Mouse (Mus musculus) forebrain, embryonic 14.5 days (tissue): ENCODE results near the gene Insl6. TPM values are rescaled to one million over a fixed set of nuclear protein-coding genes. Genes with fewer than 3 reads are reported as not detected.

ENCODE experiments used
- ATAC-seq: fragments of 200-750 bp; cut with Nextera tagmentation; 2 replicates; pipeline ENCODE4 v1.8.0; 2017; ENCODE audit warnings: mild to moderate bottlenecking, moderate library complexity
- DNase-seq: peaks from one replicate; pipeline ENCODE4 v3.0.0-alpha.2; 2015; ENCODE audit warnings: low spot score
- H3K27ac ChIP-seq: fragments of 300-500 bp; sonication (generic); 2 replicates; pipeline ENCODE4 v1.5.1; 2014; ENCODE audit warnings: low read depth, mild to moderate bottlenecking, control low read depth, low read length, moderate library complexity
- H3K27me3 ChIP-seq: fragments of 300-500 bp; sonication (generic); replicated peaks from 2 replicates; pipeline ENCODE4 v1.6.1; 2014; ENCODE audit warnings: low read length, control low read depth, mixed read lengths; ENCODE audit not compliant: control insufficient read depth, insufficient read depth
- H3K36me3 ChIP-seq: fragments of 300-500 bp; sonication (generic); 2 replicates; pipeline ENCODE4 v1.6.1; 2014; ENCODE audit warnings: low read length, control low read depth; ENCODE audit not compliant: control insufficient read depth, insufficient read depth
- H3K4me1 ChIP-seq: fragments of 300-500 bp; sonication (generic); 2 replicates; pipeline ENCODE4 v1.6.1; 2014; ENCODE audit warnings: antibody characterized with exemption, low read length, control low read depth; ENCODE audit not compliant: control insufficient read depth, insufficient read depth
- H3K4me2 ChIP-seq: fragments of 300-500 bp; sonication (generic); 2 replicates; pipeline ENCODE4 v1.6.1; 2014; ENCODE audit warnings: mild to moderate bottlenecking, control low read depth, low read length
- H3K4me3 ChIP-seq: fragments of 300-500 bp; sonication (generic); 2 replicates; pipeline ENCODE4 v1.5.1; 2014; ENCODE audit warnings: low read depth, low read length, control low read depth
- H3K9ac ChIP-seq: fragments of 300-500 bp; sonication (generic); 2 replicates; pipeline ENCODE4 v1.6.1; 2014; ENCODE audit warnings: mild to moderate bottlenecking, low read length, control low read depth, moderate library complexity
- H3K9me3 ChIP-seq: fragments of 300-500 bp; sonication (generic); replicated peaks from 2 replicates; pipeline ENCODE4 v1.6.1; 2016; ENCODE audit warnings: low read length, control low read depth, mixed read lengths; ENCODE audit not compliant: control insufficient read depth
- WGBS: fragments of 180-500 bp; shearing (Covaris S2); extraction: QIAGEN DNeasy Blood & Tissue Kit; methylation state at CpG from one replicate; pipeline ENCODE4 v1.1.7; 2014; 5-methylcytosine and 5-hydroxymethylcytosine counted together
- polyA plus RNA-seq: library from polyadenylated mRNA; unstranded; fragments of >200 nt; fragmentation: Nextera tagmentation; extraction: Ambion mirVana; gene quantifications from 2 replicates; pipeline ENCODE4 v1.2.1, GENCODE M21; 2014

The Insl6 gene
- polyA plus RNA-seq, 1 experiment from 2014 or later: 3.2 TPM

GRCm38 (mm10) chr19:29341029-29341428, 15.9 kb upstream of the Insl6 start:
- DNase-seq: no peak
- no peaks in the 10 kb centered on the region for H3K27me3 ChIP-seq
- no peak overlapping the region for H3K9ac ChIP-seq

GRCm38 (mm10) chr19:29336624-29337023, 11.5 kb upstream of the Insl6 start:
- WGBS: 88% methylated on average over 2 of the region's 2 CpGs
- Histone ChIP-seq H3K27ac (no peak overlapping the region), H3K4me2 (no peak overlapping the region), H3K36me3 (no peaks in the 10 kb centered on the region), H3K9ac (no peak overlapping the region), H3K9me3 (no peaks in the 10 kb centered on the region), H3K4me3 (no peak overlapping the region), H3K27me3 (no peaks in the 10 kb centered on the region), H3K4me1 (peaks cover 3% of the 10 kb centered on the region; the same call in 1 of the 2 replicates)
- DNase-seq (no peak), ATAC-seq (no peak)

More at GRCm38 (mm10) chr19:29341029-29341428, 15.9 kb upstream of the Insl6 start:
- no peaks in the 10 kb centered on the region for H3K36me3 ChIP-seq
- H3K9me3 ChIP-seq: no peaks in the 10 kb centered on the region
- no peak for ATAC-seq
- no peak overlapping the region for H3K27ac ChIP-seq
- H3K4me1 ChIP-seq: no peaks in the 10 kb centered on the region
- no peak overlapping the region for H3K4me2 ChIP-seq
- WGBS: 87% methylated on average over 4 of the region's 4 CpGs
- H3K4me3 ChIP-seq: no peak overlapping the region

GRCm38 (mm10) chr19:29334068-29334745, 9.1 kb upstream of the Insl6 start, which contains the start of gene Rln1:
TSS of gene Rln1 (minus strand) at chr19:29334670.
- WGBS: 2% methylated on average over 23 of the region's 23 CpGs
- H3K4me3 ChIP-seq: peak within 1 kb of the TSS; percentile 42
- no peaks in the 10 kb centered on the region for H3K36me3 ChIP-seq
- no peak within 1 kb of the TSS for H3K27ac ChIP-seq
- ATAC-seq (peak; percentile 77), DNase-seq (peak; percentile 66)
- H3K9ac ChIP-seq: peak within 1 kb of the TSS; percentile 66
- peak within 1 kb of the TSS; percentile 70 for H3K4me2 ChIP-seq
- H3K4me1 ChIP-seq: peaks cover 3% of the 10 kb centered on the region; the same call in 1 of the 2 replicates
- H3K9me3 ChIP-seq: no peaks in the 10 kb centered on the region
- H3K27me3 ChIP-seq: no peaks in the 10 kb centered on the region

- no peaks in the 10 kb centered on the region for H3K9me3 ChIP-seq
- no peak overlapping the region for H3K27ac ChIP-seq
- no peaks in the 10 kb centered on the region for H3K27me3 ChIP-seq
- no peak overlapping the region for H3K4me2 ChIP-seq
- no peak overlapping the region for H3K9ac ChIP-seq
- no peak overlapping the region for H3K4me3 ChIP-seq
- no peaks in the 10 kb centered on the region for H3K4me1 ChIP-seq
- no peaks in the 10 kb centered on the region for H3K36me3 ChIP-seq
- ATAC-seq (no peak), DNase-seq (no peak)
- 74% methylated on average over 13 of the region's 13 CpGs for WGBS
Observed at GRCm38 (mm10) chr19:29326822-29327552, 1.8 kb upstream of the Insl6 start.

GRCm38 (mm10) chr19:29326396-29326795, 1.2 kb upstream of the Insl6 start:
- no peak overlapping the region for H3K4me3 ChIP-seq
- no peaks in the 10 kb centered on the region for H3K9me3 ChIP-seq
- H3K36me3 ChIP-seq: no peaks in the 10 kb centered on the region
- no peak overlapping the region for H3K9ac ChIP-seq
- no peaks in the 10 kb centered on the region for H3K4me1 ChIP-seq
- H3K27me3 ChIP-seq: no peaks in the 10 kb centered on the region
- DNase-seq (peak; percentile 33), ATAC-seq (no peak)
- no peak overlapping the region for H3K4me2 ChIP-seq
- H3K27ac ChIP-seq: no peak overlapping the region
- 76% methylated on average over 4 of the region's 4 CpGs for WGBS

- ATAC-seq (no peak), DNase-seq (no peak)
- Histone ChIP-seq H3K9ac (no peak overlapping the region), H3K36me3 (no peaks in the 10 kb centered on the region), H3K9me3 (no peaks in the 10 kb centered on the region), H3K27ac (no peak overlapping the region), H3K27me3 (no peaks in the 10 kb centered on the region), H3K4me2 (peak overlapping the region; percentile 52; the same call in 1 of the 2 replicates), H3K4me1 (no peaks in the 10 kb centered on the region), H3K4me3 (no peak overlapping the region)
- WGBS: 73% methylated on average over 9 of the region's 9 CpGs
Observed at GRCm38 (mm10) chr19:29325852-29326180, 660 bp upstream of the Insl6 start.

GRCm38 (mm10) chr19:29323416-29324049, 1.6 kb downstream of the Insl6 start:
- H3K4me1 ChIP-seq: no peaks in the 10 kb centered on the region
- H3K4me2 ChIP-seq: no peak overlapping the region
- H3K27me3 ChIP-seq: no peaks in the 10 kb centered on the region
- DNase-seq: no peak
- 76% methylated on average over 8 of the region's 8 CpGs for WGBS
- H3K9ac ChIP-seq: no peak overlapping the region
- no peak for ATAC-seq
- H3K27ac ChIP-seq: no peak overlapping the region
- H3K9me3 ChIP-seq: no peaks in the 10 kb centered on the region
- H3K4me3 ChIP-seq: no peak overlapping the region
- H3K36me3 ChIP-seq: no peaks in the 10 kb centered on the region

- Histone ChIP-seq H3K4me1 (no peaks in the 10 kb centered on the region), H3K4me3 (no peak overlapping the region), H3K9ac (no peak overlapping the region), H3K27me3 (no peaks in the 10 kb centered on the region), H3K9me3 (peaks cover 7% of the 10 kb centered on the region; the same call in 1 of the 2 replicates), H3K27ac (no peak overlapping the region), H3K36me3 (peaks cover 30% of the 10 kb centered on the region), H3K4me2 (no peak overlapping the region)
- 44% methylated on average over 7 of the region's 7 CpGs for WGBS
- ATAC-seq (0 out of 2 replicates have a peak, but pooled peaks have one; percentile 57), DNase-seq (peak; percentile 68)
Observed at GRCm38 (mm10) chr19:29312661-29313060, 12.5 kb downstream of the Insl6 start.
